Mouse (Mus musculus) brain, embryonic 14.5 days (tissue): ENCODE results near the gene Oat.

Experiments
- CTCF ChIP-seq: fragments of 200-500 bp; IDR thresholded peaks from 2 replicates; pipeline ENCODE4 v1.5.1; 2012; ENCODE audit warnings: inconsistent platforms, mild to moderate bottlenecking, moderate library complexity, borderline replicate concordance; ENCODE audit not compliant: insufficient read depth, insufficient read length; ENCODE audit errors: extremely low read depth
- POLR2A ChIP-seq: fragments of 200-500 bp; IDR thresholded peaks from 2 replicates; pipeline ENCODE4 v1.6.1; 2012; ENCODE audit warnings: mild to moderate bottlenecking, inconsistent platforms, borderline replicate concordance; ENCODE audit not compliant: poor library complexity, insufficient read depth, insufficient read length, severe bottlenecking; ENCODE audit errors: extremely low read depth

GRCm38 (mm10) chr7:132509110-132509509 is 67.1 kb downstream of the Oat start:
- no peak for TF ChIP-seq POLR2A
- TF ChIP-seq CTCF, result no peak
